Mouse (Mus musculus) liver, embryonic 14.5 days (tissue): ENCODE measurements around the gene Kcnh8.

Source experiments
- CTCF ChIP-seq: IDR thresholded peaks from 2 replicates; pipeline ENCODE4 v1.5.1; 2016; ENCODE audit warnings: antibody characterized with exemption, low read depth, control low read depth
- EP300 ChIP-seq: IDR thresholded peaks from 2 replicates; pipeline ENCODE4 v1.6.1; 2016; ENCODE audit warnings: antibody characterized with exemption, low read depth

- no peak for TF ChIP-seq CTCF
- no peak for TF ChIP-seq EP300
These were observed 135.9 kb downstream of the Kcnh8 start for GRCm38 (mm10) chr17:52738436-52738835.
